Mouse (Mus musculus) B cell, adult (primary cell): ENCODE results near the gene Plac9a. TPM values are rescaled to one million over a fixed set of nuclear protein-coding genes. Genes with fewer than 3 reads are reported as not detected.

Experiments used
- total RNA-seq: library from RNA; stranded (reverse); gene quantifications from 4 replicates; pipeline ENCODE4 v1.2.4, GENCODE M21; 2023; ENCODE audit not compliant: inconsistent age

The Plac9a gene
- not detected in 4 replicates for total RNA-seq

DNA sequence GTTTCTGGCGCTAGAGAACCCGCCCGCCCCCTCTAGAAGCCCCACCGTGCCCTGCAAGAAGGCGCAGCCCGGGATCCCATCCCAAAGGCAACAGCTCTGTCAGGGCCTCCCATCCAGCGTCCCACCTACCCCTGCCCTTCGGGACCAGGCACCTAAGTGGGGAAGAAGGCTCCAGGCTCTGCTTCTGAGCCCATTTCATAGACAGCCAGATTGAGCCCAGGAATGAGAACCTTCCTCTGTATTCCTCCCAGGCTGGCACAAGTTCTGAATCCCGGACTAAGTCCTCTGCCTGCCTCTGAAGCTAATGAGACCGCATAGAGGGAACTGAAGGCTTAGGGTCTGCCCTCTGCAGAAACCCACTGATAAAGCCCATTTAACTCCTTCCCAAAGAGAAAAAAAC is at the start of gene Plac9a:
Gene Plac9a (minus strand): TSS at position 101 of the 400 bp plus-strand sequence.

DNA sequence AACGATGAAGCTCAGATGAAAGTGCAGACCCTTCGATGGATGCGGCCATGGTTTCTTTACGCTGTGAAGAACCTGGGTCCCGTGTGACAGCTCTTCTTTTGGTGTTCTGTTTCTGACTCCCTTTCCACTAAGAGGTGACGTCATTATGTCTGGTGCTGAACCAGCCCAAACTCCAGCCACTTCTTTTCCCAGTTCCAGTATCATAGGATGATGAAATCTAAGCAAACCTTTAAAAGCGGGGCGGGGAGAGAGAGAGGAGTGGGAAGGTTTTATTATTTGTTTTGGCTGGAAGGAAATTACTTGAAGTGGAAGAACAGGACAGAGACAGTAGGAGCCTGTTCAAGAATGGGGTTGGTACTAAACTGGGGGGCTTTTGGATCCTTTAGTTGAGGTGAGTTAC is 35.1 kb upstream of the Plac9a start, which contains the start of gene Cphx1:
Gene Cphx1 (plus strand): TSS at position 301 of the 400 bp plus-strand sequence.

DNA sequence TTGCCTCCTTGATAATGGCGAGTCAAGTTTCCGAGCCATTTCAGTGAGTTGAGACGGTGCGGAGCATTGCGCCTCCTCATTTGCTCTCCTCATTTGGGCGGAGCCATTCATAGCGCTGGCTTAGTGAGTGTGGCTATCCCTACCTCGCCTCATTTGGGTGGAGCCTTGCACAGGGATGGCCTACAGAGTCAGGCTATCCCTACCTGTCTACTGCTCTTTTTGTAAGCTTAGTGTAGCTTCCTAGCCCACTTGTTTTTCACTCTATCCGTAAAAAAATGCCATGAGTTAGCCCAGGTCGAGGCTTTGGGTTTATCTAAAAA is 24.6 kb upstream of the Plac9a start, which contains the start of gene Tmem254a:
Gene Tmem254a (minus strand): TSS at position 111 of the 320 bp plus-strand sequence.

DNA sequence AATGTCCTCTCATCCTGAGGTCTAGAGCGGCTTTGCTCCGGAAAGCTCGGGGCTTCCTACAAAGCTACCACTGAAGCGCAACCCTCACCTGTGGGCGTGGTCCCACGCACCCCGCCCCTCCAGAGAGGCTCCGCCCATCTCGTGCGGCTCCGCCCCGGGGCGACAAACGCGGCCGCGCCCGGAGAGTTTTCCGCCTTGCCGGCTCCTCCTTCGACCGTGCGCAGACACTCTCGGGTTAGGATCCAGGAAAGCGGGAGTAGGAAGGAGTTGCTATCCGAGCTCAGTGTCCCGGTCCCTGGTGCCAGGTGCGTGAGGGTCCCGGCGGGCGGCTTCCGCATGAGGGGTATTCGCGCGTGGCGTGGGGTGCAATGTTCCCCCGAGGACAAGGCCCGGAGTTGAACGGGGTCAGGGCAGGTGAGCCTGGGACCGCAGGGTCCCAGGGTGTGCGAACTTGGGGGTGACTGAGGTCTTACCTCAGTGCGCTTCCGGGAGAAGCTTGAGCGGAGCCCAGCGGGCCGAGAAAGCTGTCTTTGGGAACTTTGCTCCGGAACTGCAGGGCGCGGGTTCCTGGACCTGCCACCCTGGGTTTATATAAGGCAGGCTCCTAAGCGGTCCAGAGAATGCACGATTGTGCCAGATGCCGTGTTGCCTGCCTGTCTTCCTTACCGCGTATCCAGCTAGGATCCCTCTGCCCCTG is 60.8 kb downstream of the Plac9a start, which contains the start of gene Anxa11:
Gene Anxa11 (plus strand): TSS at position 166 of the 697 bp plus-strand sequence.

Other genes with a start within 250 kb of the Plac9a start
- 25.4 to 31.2 TPM (median 26.8 TPM) in 4 replicates for gene Ppif, start 208.9 kb downstream of the Plac9a start, total RNA-seq
- 18.6 to 20.3 TPM (median 19.7 TPM) in 4 replicates for gene Zcchc24, start 134.1 kb downstream of the Plac9a start, total RNA-seq
- 80.3 to 87.7 TPM (median 84.2 TPM) in 4 replicates for gene Anxa11, start 60.9 kb downstream of the Plac9a start, total RNA-seq
- gene Tmem254a, start 24.6 kb upstream of the Plac9a start, total RNA-seq: 4.3 to 8.0 TPM (median 6.6 TPM) in 4 replicates
- gene Cphx1, start 35.2 kb upstream of the Plac9a start, total RNA-seq: not detected in 4 replicates
- not detected in 4 replicates for gene Duxbl1, start 75.5 kb upstream of the Plac9a start, total RNA-seq
- gene Gm9780, start 139.6 kb upstream of the Plac9a start, total RNA-seq: not detected in 4 replicates
- 12.6 to 22.2 TPM (median 16.8 TPM) in 4 replicates for gene Tmem254c, start 164.3 kb upstream of the Plac9a start, total RNA-seq
- not detected in 4 replicates for gene Cphx2, start 178.4 kb upstream of the Plac9a start, total RNA-seq
- gene Cphx3, start 179.2 kb upstream of the Plac9a start, total RNA-seq: not detected in 4 replicates
- not detected in 4 replicates for gene Duxbl2, start 215.2 kb upstream of the Plac9a start, total RNA-seq